Mouse (Mus musculus): ENCODE results near the gene Mrpl18. TPM values are rescaled to one million over a fixed set of nuclear protein-coding genes. Genes with fewer than 3 reads are reported as not detected.

Mrpl18 gene
- 57.8 TPM for polyA plus RNA-seq (2017; shearing (Covaris generic))

DNA sequence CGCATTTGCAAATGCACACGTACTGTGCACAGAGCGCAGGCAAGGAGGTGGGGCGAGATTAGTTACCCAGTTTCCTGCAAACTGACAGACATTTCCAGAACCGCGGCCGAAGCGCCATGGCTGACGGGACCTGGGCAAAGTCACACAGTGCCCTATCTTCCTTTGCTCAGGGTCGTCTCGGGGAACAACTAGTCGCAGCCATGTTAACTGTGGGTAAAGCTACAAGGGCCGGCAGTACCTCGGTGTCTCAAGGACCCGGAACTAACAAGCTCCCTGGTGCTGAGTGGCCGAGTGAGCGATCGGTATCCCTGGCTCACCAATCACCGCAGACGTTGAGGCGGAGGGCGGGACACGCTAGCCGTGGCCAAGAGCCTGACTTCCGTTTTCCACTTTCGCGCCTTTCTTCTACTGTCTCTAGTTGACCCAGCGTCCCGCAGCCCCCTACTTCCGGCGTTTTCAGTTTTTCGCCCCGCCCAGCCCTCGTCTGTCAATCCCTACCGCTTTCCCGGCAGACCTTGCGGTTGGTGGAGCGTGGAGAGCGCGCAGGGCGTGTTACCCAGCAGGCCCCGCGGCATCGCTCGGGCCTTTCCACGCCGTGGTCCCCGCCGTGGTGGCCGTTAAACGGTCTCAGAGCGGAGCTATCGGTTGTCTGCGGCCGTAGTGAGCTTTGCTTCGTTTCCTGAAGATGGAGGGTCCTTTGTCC is at the start of gene Mrpl18:
Gene Mrpl18, minus strand, starts transcription at position 465 of the 703 bp plus-strand sequence.

DNA sequence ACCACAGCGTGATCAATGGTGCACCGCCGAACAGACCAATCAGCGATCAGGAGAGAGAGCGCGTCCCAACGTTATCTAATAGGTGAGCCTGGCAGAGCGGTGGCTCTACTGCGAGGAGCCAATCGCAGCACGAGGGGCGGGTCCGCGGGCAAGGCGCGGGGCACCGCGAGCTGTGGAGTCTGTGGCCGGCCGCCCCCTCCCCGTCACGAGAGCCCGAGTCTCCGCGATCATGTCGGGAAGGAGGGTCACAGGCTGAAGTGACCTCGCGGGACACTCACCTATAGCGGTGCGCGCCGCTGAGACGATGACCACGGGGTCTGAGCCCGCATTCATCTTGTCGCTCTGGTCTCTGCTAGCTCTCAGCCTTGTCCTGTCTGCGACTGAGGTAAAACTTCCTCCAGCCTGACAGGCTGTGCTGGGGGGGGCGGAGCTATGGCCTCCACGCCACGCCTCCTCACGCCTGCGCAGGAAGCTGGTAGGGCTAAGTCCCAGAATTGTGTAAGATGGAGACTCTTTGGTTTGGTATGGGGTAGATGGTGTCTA is 44.3 kb upstream of the Mrpl18 start, which contains the start of gene Acat2:
Gene Acat2, minus strand, starts transcription at position 417 of the 543 bp plus-strand sequence.

DNA sequence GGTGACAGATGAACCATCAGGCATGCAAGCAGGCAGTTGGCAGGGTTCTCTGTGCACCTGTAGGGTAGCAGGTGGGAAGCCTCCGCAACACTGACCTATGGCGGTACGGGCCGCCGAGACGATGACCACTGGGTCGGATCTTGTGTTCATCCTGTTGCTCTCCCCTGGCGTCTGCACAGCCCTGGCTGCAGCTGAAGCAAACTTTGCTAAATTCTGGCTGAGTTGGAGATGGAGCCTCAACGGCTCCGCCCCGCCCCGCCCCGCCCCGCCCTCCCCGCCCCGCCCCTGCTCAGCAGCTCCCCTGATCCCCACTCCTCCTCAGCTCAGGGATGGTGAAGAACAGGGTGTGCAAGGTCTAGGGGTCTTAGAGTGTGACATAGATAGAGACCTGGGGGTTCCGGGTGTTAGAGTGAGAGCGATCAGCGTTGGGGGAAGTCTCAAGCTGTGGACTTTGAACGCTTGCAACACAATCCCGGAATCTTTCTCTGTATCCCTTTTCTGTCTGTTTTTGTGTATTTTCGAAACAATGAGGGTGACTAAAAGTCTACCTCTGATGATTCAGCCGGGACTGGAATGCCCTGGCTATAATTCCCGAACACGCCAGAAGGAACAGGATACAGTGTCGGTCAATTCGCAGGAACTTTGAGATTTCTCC is 24.1 kb upstream of the Mrpl18 start, which contains the start of gene Acat3:
Gene Acat3, minus strand, starts transcription at position 450 of the 655 bp plus-strand sequence.

DNA sequence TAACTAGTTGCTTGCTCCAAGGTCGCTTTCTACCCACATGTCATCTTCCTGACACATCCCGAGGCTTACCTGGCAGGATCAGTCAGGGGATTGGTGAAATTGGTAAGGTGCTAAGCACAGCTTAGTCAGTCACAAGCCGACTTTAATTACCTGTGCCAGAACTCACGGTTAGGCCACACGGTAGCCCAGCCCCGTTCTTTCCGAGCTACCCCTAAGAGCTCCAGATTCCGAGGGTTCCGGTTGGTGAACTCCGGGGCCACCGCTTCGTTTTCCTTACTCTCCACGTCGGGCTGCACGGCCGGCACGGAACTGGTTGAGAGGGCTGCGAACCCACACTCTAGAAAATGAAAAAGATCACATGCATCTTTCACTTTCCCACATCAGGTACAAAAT is 661 bp downstream of the Mrpl18 start, which contains the start of gene Tcp1:
Gene Tcp1, plus strand, starts transcription at position 214 of the 393 bp plus-strand sequence.

DNA sequence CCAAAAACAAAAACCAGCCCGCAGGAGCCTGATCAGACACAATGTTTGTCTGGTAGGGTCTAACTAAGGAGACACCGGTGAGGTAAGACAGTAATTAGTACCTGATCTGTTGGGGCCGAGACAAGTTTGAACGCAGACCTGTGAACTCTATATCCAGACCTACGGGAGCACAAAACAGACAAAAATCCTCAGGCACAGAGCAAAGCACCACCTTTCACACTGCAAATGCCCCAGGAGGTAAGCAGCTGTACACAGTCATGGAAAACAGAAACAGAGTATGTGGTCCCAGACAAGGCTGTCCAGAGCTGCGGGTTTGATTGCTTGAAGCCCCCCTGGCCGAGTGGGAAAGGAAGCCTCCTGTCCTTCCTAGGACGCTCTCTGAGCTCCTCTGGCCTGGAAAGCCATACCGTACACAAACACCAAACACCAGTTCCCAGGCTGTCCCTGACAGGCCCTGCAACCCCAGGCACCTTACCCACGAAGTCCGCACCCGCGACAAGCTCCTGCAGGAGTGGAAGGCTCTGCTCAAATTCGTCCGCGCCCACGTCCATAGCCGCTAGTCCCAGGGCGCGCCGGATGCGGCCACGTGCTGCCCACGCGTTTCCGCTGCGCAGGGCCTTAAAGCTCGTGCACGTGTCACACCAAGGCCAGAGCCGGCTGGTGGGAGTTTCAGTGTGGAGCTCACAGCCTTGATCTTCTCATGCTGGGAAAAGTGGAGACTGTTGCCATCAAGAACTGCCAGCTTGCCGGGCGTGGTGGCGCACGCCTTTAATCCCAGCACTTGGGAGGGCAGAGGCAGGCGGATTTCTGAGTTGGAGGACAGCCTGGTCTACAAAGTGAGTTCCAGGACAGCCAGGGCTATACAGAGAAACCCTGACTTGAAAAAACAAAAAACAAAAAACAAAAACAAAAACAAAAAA is 6.5 kb downstream of the Mrpl18 start, which contains the start of gene Pnldc1:
Gene Pnldc1, minus strand, starts transcription at position 870 of the 920 bp plus-strand sequence.

DNA sequence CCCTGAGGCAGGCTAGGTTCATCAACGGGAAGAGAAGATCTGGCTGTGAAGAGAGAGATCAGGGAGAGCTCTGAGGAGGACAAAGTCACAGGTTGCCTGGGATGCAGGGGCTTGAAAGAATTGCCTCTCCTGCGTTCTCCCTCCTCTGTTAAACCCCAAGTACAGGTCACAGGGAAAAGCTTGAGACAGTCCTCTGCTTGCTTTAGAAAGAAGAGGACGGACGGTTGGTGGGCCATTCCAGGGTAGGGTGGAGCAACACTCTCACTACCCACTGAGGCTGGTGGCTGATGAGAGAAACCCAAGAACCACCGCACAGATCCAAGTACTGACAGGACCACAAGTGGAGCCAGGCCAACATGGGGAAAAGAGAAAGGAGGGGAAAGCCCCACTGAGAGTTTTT is 40.4 kb downstream of the Mrpl18 start, which contains the start of gene Mrgprh:
Gene Mrgprh, plus strand, starts transcription at position 301 of the 400 bp plus-strand sequence.

DNA sequence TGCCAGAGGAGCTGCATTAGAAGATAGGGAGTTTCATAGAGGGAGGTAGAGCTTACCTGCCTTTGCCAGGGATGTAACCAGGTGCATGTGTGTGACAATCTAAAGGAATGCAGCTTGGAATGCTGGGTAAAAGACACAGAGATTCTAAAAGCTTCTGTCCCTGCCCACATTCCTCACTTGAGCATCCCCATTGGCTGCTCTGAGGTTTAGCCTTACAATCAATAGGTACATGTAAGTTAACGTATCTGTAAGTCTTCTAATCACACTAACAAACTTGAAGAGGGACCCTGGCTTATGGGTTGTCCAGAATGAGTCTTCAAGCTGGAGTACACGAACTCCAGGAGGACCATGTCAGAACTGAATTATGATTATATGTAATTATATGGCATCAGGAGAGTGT is 48.1 kb downstream of the Mrpl18 start, which contains the start of gene Mas1:
Gene Mas1, minus strand, starts transcription at position 101 of the 400 bp plus-strand sequence.

Other genes starting within 250 kb of the Mrpl18 start
- not detected for gene Slc22a1, start 240.5 kb downstream of the Mrpl18 start, polyA plus RNA-seq (2017; shearing (Covaris generic))
- 30.6 TPM for gene Igf2r, start 146.7 kb downstream of the Mrpl18 start, polyA plus RNA-seq (2017; shearing (Covaris generic))
- 0.59 TPM for gene Mas1, start 48.2 kb downstream of the Mrpl18 start, polyA plus RNA-seq (2017; shearing (Covaris generic))
- not detected for gene Mrgprh, start 40.3 kb downstream of the Mrpl18 start, polyA plus RNA-seq (2017; shearing (Covaris generic))
- gene Pnldc1, start 6.1 kb downstream of the Mrpl18 start, polyA plus RNA-seq (2017; shearing (Covaris generic)), result 0.25 TPM
- 200 TPM for gene Tcp1, start 644 bp downstream of the Mrpl18 start, polyA plus RNA-seq (2017; shearing (Covaris generic))
- 0.66 TPM for gene Acat3, start 24.3 kb upstream of the Mrpl18 start, polyA plus RNA-seq (2017; shearing (Covaris generic))
- gene Acat2, start 44.4 kb upstream of the Mrpl18 start, polyA plus RNA-seq (2017; shearing (Covaris generic)), result 34.7 TPM
- 77.8 TPM for gene Wtap, start 77.8 kb upstream of the Mrpl18 start, polyA plus RNA-seq (2017; shearing (Covaris generic))
- 97.5 TPM for gene Sod2, start 90.5 kb upstream of the Mrpl18 start, polyA plus RNA-seq (2017; shearing (Covaris generic))
- gene Gpr31b, start 136.0 kb upstream of the Mrpl18 start, polyA plus RNA-seq (2017; shearing (Covaris generic)), result not detected
- 0.27 TPM for gene Tcp10b, start 144.8 kb upstream of the Mrpl18 start, polyA plus RNA-seq (2017; shearing (Covaris generic))
- not detected for gene Unc93a, start 215.5 kb upstream of the Mrpl18 start, polyA plus RNA-seq (2017; shearing (Covaris generic))